Comparison of ENCODE assay signal across 31 mouse cellular contexts in genomic region chr5:33076490-33077191, GRCm38 (mm10). TPM values are rescaled to one million over a fixed set of nuclear protein-coding genes. Genes with fewer than 3 reads are reported as not detected.
DNase-seq lines count a peak whose midpoint lies in the region; ATAC-seq and TF ChIP-seq lines count a peak whose summit lies in the region.
"Had no signal": no experiment of that assay in that cellular context is flagged by ENCODE, and none has a peak within 500 bp of the region (broad histone marks: within the 10 kb centered on the region; RNA-seq: fewer than 3 reads in every experiment).

No protein-coding gene starts in this region.

- DNase-seq in heart, adult 11 months: peak; percentile 14
- no peak for DNase-seq in stomach, postnatal 0 days (ENCODE audit: low spot score)
- no peak for DNase-seq in adipocyte (ENCODE audit: low spot score)
- no peak for DNase-seq in layer of hippocampus, adult 2 months (ENCODE audit: low spot score in 2 of 2)
- no peak for DNase-seq in thymus, postnatal 25 days
- DNase-seq: adrenal gland, postnatal 10 days; cerebellum, adult 11 months; cerebellum, adult 2 months; cerebellum, adult 9-11 months; cerebellum, postnatal 25 days; gastrocnemius, postnatal 36 days; heart, postnatal 10 days; heart, postnatal 36 days had no signal

- H3K9ac ChIP-seq in heart, embryonic 12.5 days: no peak overlapping the region
- H3K9ac ChIP-seq in intestine, embryonic 15.5 days: no peak overlapping the region
- H3K9ac ChIP-seq in stomach, postnatal 0 days (ENCODE audit: low read length): no peak overlapping the region
- H3K9ac ChIP-seq: embryonic facial prominence, embryonic 13.5 days; forebrain, embryonic 12.5 days; forebrain, embryonic 15.5 days; heart, embryonic 15.5 days; hindbrain, embryonic 14.5 days had no signal

- no peak for ATAC-seq in heart, embryonic 12.5 days (ENCODE audit: insufficient number of reproducible peaks, low FRiP score)
- peak; percentile 95 for ATAC-seq in intestine, embryonic 15.5 days
- 0 out of 2 replicates have a peak, but pooled peaks have one; percentile 57 for ATAC-seq in stomach, postnatal 0 days (ENCODE audit: low FRiP score, low TSS enrichment)
- ATAC-seq: activated CD4-positive, CD25-positive, alpha-beta regulatory T cell, adult 4 months; forebrain, embryonic 15.5 days; hindbrain, postnatal 0 days had no signal

- TF ChIP-seq POLR2A in small intestine, adult 2 months (IDR thresholded peaks at IDR 0.05; ENCODE audit: low read depth, low read length): no peak

- no peak for TF ChIP-seq EP300 in stomach, postnatal 0 days (optimal IDR thresholded peaks at IDR 0.05)

- TF ChIP-seq CTCF in small intestine, adult 2 months (IDR thresholded peaks at IDR 0.05; ENCODE audit: extremely low read depth, insufficient read length, insufficient replicate concordance, low read depth, low read length): no peak
- TF ChIP-seq CTCF in stomach, postnatal 0 days (IDR thresholded peaks at IDR 0.05; ENCODE audit: low read depth): no peak
- TF ChIP-seq CTCF in layer of hippocampus, adult 2 months (conservative IDR thresholded peaks at IDR 0.05): no peak

- no peak overlapping the region for H3K4me3 ChIP-seq in heart, embryonic 12.5 days
- H3K4me3 ChIP-seq in intestine, embryonic 15.5 days (replicated peaks): no peak overlapping the region
- no peak overlapping the region for H3K4me3 ChIP-seq in small intestine, adult 2 months (ENCODE audit: low read depth, low read length)
- no peak overlapping the region for H3K4me3 ChIP-seq in stomach, postnatal 0 days (ENCODE audit: low read depth, low read length)
- no peak overlapping the region for H3K4me3 ChIP-seq in layer of hippocampus, adult 2 months
- H3K4me3 ChIP-seq: embryonic facial prominence, embryonic 10.5 days; embryonic facial prominence, embryonic 13.5 days; erythroblast, embryonic 14.5 days; forebrain, embryonic 12.5 days; forebrain, embryonic 15.5 days; heart, embryonic 15.5 days; hindbrain, embryonic 10.5 days had no signal

- H3K27ac ChIP-seq in heart, embryonic 12.5 days (ENCODE audit: poor library complexity, severe bottlenecking): no peak overlapping the region
- H3K27ac ChIP-seq in intestine, embryonic 15.5 days: peak overlapping the region; percentile 44; the same call in 1 of the 2 replicates
- H3K27ac ChIP-seq in small intestine, adult 2 months (ENCODE audit: insufficient read depth, low read depth, low read length): peak overlapping the region; percentile 91
- H3K27ac ChIP-seq in stomach, postnatal 0 days (replicated peaks): no peak overlapping the region
- H3K27ac ChIP-seq in layer of hippocampus, adult 2 months: no peak overlapping the region
- H3K27ac ChIP-seq: embryonic facial prominence, embryonic 10.5 days; embryonic facial prominence, embryonic 13.5 days; forebrain, embryonic 12.5 days; forebrain, embryonic 15.5 days; heart, embryonic 15.5 days; hindbrain, embryonic 10.5 days; hindbrain, embryonic 14.5 days; hindbrain, postnatal 0 days had no signal

- no peaks in the 10 kb centered on the region for H3K36me3 ChIP-seq in heart, embryonic 12.5 days
- H3K36me3 ChIP-seq in intestine, embryonic 15.5 days: no peaks in the 10 kb centered on the region
- no peaks in the 10 kb centered on the region for H3K36me3 ChIP-seq in small intestine, adult 2 months (ENCODE audit: control insufficient read depth, insufficient read depth, low read length)
- H3K36me3 ChIP-seq in stomach, postnatal 0 days (ENCODE audit: control insufficient read depth, insufficient read depth, low read length): no peaks in the 10 kb centered on the region
- H3K36me3 ChIP-seq: embryonic facial prominence, embryonic 10.5 days; embryonic facial prominence, embryonic 13.5 days; forebrain, embryonic 12.5 days; forebrain, embryonic 15.5 days; heart, embryonic 15.5 days; hindbrain, embryonic 10.5 days had no signal

- H3K4me1 ChIP-seq in heart, embryonic 12.5 days (replicated peaks): no peaks in the 10 kb centered on the region
- H3K4me1 ChIP-seq in intestine, embryonic 15.5 days (replicated peaks): no peaks in the 10 kb centered on the region
- H3K4me1 ChIP-seq in small intestine, adult 2 months (ENCODE audit: control insufficient read depth, insufficient read depth, insufficient read length, low read length): peaks cover 12% of the 10 kb centered on the region; the same call in 1 of the 2 replicates
- H3K4me1 ChIP-seq in stomach, postnatal 0 days (replicated peaks; ENCODE audit: control insufficient read depth, insufficient read depth): no peaks in the 10 kb centered on the region
- H3K4me1 ChIP-seq: embryonic facial prominence, embryonic 10.5 days; embryonic facial prominence, embryonic 13.5 days; forebrain, embryonic 12.5 days; forebrain, embryonic 15.5 days; heart, embryonic 15.5 days; hindbrain, embryonic 10.5 days had no signal

- H3K9me3 ChIP-seq in heart, embryonic 12.5 days (replicated peaks): no peaks in the 10 kb centered on the region
- no peaks in the 10 kb centered on the region for H3K9me3 ChIP-seq in intestine, embryonic 15.5 days
- no peaks in the 10 kb centered on the region for H3K9me3 ChIP-seq in stomach, postnatal 0 days (ENCODE audit: control insufficient read depth, low read length)
- H3K9me3 ChIP-seq: embryonic facial prominence, embryonic 10.5 days; embryonic facial prominence, embryonic 13.5 days; forebrain, embryonic 12.5 days; forebrain, embryonic 15.5 days; heart, embryonic 15.5 days; hindbrain, embryonic 10.5 days had no signal

- WGBS in heart, embryonic 12.5 days: 44% methylated on average over 6 of the region's 6 CpGs
- WGBS in intestine, embryonic 15.5 days: 51% methylated on average over 6 of the region's 6 CpGs
- 26% methylated on average over 6 of the region's 6 CpGs for WGBS in small intestine, adult 2 months
- WGBS in stomach, postnatal 0 days: 45% methylated on average over 6 of the region's 6 CpGs

- no peak overlapping the region for H3K4me2 ChIP-seq in heart, embryonic 12.5 days
- no peak overlapping the region for H3K4me2 ChIP-seq in intestine, embryonic 15.5 days (replicated peaks)
- H3K4me2 ChIP-seq in stomach, postnatal 0 days (replicated peaks; ENCODE audit: low read depth): no peak overlapping the region
- H3K4me2 ChIP-seq: embryonic facial prominence, embryonic 13.5 days; forebrain, embryonic 12.5 days; forebrain, embryonic 15.5 days; heart, embryonic 11.5 days; heart, embryonic 15.5 days; hindbrain, embryonic 14.5 days had no signal

- no peaks in the 10 kb centered on the region for H3K27me3 ChIP-seq in heart, embryonic 12.5 days (replicated peaks)
- H3K27me3 ChIP-seq in intestine, embryonic 15.5 days (replicated peaks): no peaks in the 10 kb centered on the region
- H3K27me3 ChIP-seq in small intestine, adult 2 months (ENCODE audit: control insufficient read depth, insufficient read depth, low read length): no peaks in the 10 kb centered on the region
- H3K27me3 ChIP-seq in stomach, postnatal 0 days (ENCODE audit: control insufficient read depth, insufficient read depth, low read length): no peaks in the 10 kb centered on the region
- H3K27me3 ChIP-seq: embryonic facial prominence, embryonic 13.5 days; forebrain, embryonic 12.5 days; forebrain, embryonic 15.5 days; heart, embryonic 15.5 days had no signal

RNA-seq across cellular contexts. Expression of gene Slc5a1, which starts 27.4 kb away (rescaled TPM):
- polyA plus RNA-seq in heart, embryonic 12.5 days (2016; fragmentation: Nextera tagmentation; extraction: Ambion mirVana): not detected in 2 replicates
- polyA plus RNA-seq in intestine, embryonic 15.5 days (2015; fragmentation: Nextera tagmentation; extraction: Ambion mirVana): 52.1 and 61.9 TPM in 2 replicates
- polyA plus RNA-seq in small intestine, adult 2 months (2012; rRNA removed): 283 and 626 TPM in 2 replicates
- 6.6 and 7.4 TPM in 2 replicates for polyA plus RNA-seq in stomach, postnatal 0 days (2015; fragmentation: Nextera tagmentation; extraction: Ambion mirVana)
- under 1 TPM; 0.18 to 0.25 TPM for total RNA-seq in layer of hippocampus, adult 2 months (2021)
- total RNA-seq: adrenal gland, adult 18-20 months; common myeloid progenitor, adult 5-6 weeks; gastrocnemius, adult 8-10 months; gastrocnemius, postnatal 36 days; granulocyte monocyte progenitor cell, adult 5-6 weeks had no signal
- polyA plus RNA-seq: activated CD4-positive, CD25-positive, alpha-beta regulatory T cell, adult 4 months; erythroblast, embryonic 14.5 days; forebrain, embryonic 12.5 days; forebrain, embryonic 15.5 days; heart, embryonic 11.5 days; heart, embryonic 15.5 days; hindbrain, embryonic 10.5 days had no signal

RNA-seq across cellular contexts. Expression of gene Ywhah, which starts 58.0 kb away (rescaled TPM):
- polyA plus RNA-seq in heart, embryonic 12.5 days (2016; fragmentation: Nextera tagmentation; extraction: Ambion mirVana): 481 and 488 TPM in 2 replicates
- polyA plus RNA-seq in intestine, embryonic 15.5 days (2015; fragmentation: Nextera tagmentation; extraction: Ambion mirVana): 440 and 463 TPM in 2 replicates
- 105 and 188 TPM in 2 replicates for polyA plus RNA-seq in small intestine, adult 2 months (2012; rRNA removed)
- 214 and 219 TPM in 2 replicates for polyA plus RNA-seq in stomach, postnatal 0 days (2015; fragmentation: Nextera tagmentation; extraction: Ambion mirVana)
- 1,000 to 10,000 TPM; 1,193 to 1,302 TPM for total RNA-seq in layer of hippocampus, adult 2 months (2021)

Comparison
In these comparisons a context has a peak if more than half of its experiments do, and no peak if none do; other contexts are left out.
1. H3K27ac ChIP-seq: peak in intestine, embryonic 15.5 days (single experiment) and small intestine, adult 2 months (single experiment); none in heart, embryonic 12.5 days (single experiment), stomach, postnatal 0 days (single experiment) and layer of hippocampus, adult 2 months (single experiment).